Mouse (Mus musculus) retina, adult 2 months (tissue): ENCODE measurements around the gene Nploc4.

Experiments used
- DNase-seq: peaks from one replicate; pipeline ENCODE4 v3.0.0-alpha.2; 2012; ENCODE audit warnings: low read depth, low spot score

Nploc4 gene

GRCm38 (mm10) chr11:120341661-120342060 is 95.8 kb downstream of the Nploc4 start:
- DNase-seq, result no peak

- no peak for DNase-seq
Observed at GRCm38 (mm10) chr11:120339978-120340513, 97.5 kb downstream of the Nploc4 start.

DNA sequence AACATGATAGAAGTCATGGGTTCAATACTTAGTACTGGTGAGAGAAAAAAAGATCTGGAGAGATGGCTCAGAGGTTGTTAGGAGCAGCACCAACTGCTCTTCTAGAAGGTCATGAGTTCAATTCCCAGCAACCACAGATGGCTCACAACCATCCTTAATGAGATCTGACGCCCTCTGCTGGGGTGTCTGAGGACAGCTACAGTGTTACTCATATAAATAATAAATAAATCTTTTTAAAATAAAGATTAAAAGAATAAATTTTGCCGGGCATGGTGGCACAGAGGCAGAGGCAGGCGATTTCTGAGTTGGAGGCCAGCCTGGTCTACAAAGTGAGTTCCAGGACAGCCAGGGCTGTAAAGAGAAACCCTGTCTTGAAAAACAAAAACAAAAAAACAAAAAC is 98.7 kb downstream of the Nploc4 start:
- no peak for DNase-seq

DNA sequence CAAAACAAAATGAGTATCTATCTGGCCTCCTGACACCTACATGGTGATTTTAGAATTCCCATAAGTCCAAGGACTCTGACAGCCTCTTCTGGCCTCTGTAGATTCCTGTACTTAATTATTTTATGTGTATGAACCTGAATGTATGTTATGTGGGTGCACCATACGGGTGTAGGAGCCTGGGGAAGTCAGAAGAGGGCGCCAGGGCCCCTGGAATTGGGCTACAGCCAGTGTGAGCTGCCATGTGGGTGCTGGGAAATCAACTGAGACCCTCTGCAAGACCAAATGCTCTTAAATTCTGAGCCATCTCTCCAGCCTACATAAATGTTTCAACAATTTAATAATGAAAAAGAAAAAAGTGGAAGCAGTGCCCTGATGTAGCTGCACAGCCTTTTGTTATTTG is 100.1 kb downstream of the Nploc4 start:
- no peak for DNase-seq

DNA sequence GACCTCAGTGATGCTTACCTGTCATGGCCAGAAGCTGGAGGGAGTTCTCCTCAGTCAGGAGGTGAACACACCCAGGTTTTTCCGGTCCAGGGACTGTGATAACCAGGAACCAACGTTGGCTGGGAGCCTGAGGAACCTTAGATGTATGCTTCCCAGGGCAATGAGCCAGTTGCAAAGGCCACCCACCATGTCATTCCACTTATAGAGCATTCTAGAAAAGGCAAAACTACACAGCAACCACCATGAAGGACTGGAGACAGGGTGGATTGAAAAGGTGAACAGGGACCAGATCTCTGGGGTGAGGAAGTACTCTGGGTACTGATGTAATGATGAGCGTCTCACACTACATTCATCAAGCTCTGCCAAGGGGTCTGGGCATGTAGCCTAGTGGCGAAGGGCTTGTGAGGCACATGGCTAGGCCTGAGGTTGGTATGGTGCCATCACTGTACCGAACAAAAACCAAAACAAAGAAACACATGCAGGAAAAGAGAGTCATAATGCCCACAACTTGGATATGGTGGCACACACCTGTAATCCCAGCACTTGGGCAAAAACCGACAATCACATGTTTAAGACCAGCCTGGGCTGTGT is 102.0 kb downstream of the Nploc4 start:
- DNase-seq, result no peak
